Mouse (Mus musculus): ENCODE data around the gene Edem3. TPM values are rescaled to one million over a fixed set of nuclear protein-coding genes. Genes with fewer than 3 reads are reported as not detected.
"Not testable (repeated sequence)": the region's sequence is repeated elsewhere in the genome, so short reads cannot be mapped to it uniquely, and the experiment has no call there.

Gene Edem3
- polyA plus RNA-seq, 1 experiment from 2014 or later: 15.9 TPM

DNA sequence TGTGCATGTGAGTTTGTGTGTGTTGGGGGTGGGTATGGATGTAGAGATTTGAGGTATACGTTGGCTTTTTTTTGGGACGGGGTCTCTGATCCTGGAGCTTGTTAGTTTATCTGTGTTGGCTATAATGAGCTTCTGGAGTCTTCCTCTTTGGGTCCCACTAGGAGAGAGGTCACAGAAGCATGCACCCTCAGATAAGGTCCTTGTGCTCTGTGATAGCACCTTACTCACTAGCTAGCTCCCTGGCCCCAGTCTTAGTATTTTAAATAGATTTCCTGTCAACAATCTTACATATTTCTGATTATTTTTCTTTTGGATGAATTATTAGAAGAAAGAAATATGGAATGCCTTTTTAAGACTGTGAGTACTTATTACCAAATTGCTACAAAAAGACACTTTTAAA is 24.1 kb downstream of the Edem3 start:
- Histone ChIP-seq H3K9ac (no peak overlapping the region), H3K27ac (no peak overlapping the region), H3K36me3 (peaks cover 22% of the 10 kb centered on the region), H3K9me3 (no peaks in the 10 kb centered on the region), H3K4me2 (no peak overlapping the region), H3K4me3 (no peak overlapping the region), H3K4me1 (no peaks in the 10 kb centered on the region), H3K27me3 (no peaks in the 10 kb centered on the region)
- WGBS: 85% methylated on average over 2 of the region's 2 CpGs
- no peak for ATAC-seq (ENCODE audit: borderline replicate concordance, extremely low read depth, low FRiP score, low TSS enrichment)

DNA sequence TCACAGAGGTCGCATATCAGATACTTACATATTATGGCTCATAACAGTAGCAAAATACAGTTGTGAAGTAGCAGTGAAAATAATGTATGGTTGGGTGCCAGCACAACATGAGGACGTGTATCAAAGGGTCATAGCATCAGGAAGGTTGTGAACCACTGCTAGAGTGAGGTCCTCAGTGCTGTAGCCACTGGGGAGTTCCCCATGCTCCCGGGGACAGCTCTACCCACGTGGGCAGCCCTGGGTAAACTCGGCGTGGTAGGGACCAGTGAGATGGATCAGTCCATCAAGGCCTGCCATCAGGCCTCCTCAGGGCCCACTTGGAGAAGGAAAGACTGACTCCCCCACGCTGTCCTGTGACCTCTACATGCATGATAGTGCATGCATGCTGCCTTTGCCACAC is 26.3 kb downstream of the Edem3 start:
- H3K36me3 ChIP-seq: peaks cover 29% of the 10 kb centered on the region
- H3K27me3 ChIP-seq: no peaks in the 10 kb centered on the region
- no peaks in the 10 kb centered on the region for H3K9me3 ChIP-seq
- no peak overlapping the region for H3K9ac ChIP-seq
- ATAC-seq (ENCODE audit: borderline replicate concordance, extremely low read depth, low FRiP score, low TSS enrichment): no peak
- no peak overlapping the region for H3K4me3 ChIP-seq
- no peaks in the 10 kb centered on the region for H3K4me1 ChIP-seq
- H3K4me2 ChIP-seq: no peak overlapping the region
- H3K27ac ChIP-seq: no peak overlapping the region
- WGBS: 83% methylated on average over 7 of the region's 7 CpGs

DNA sequence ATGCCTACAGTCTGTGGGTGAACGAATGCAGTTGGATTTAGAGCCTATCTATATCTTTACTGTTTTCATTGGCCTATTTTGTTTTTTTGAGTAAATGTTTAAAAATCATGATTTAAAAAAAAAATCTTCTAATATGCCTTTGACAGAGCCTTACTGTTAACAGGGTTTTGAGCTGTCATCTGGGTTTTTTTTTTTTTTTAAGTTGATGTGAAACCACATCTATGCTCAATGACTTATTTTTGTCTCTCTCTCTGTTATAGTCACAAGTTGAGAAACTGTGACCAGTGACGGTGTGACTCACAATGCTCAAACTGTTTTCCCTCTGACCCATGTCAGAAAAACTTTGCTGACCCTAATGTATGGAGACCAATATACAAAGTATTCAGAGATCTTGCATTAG is 28.2 kb downstream of the Edem3 start:
- WGBS: 92% methylated on average over 2 of the region's 2 CpGs
- Histone ChIP-seq H3K36me3 (peaks cover 16% of the 10 kb centered on the region), H3K27ac (no peak overlapping the region), H3K9ac (no peak overlapping the region), H3K9me3 (no peaks in the 10 kb centered on the region), H3K27me3 (no peaks in the 10 kb centered on the region), H3K4me3 (no peak overlapping the region), H3K4me1 (no peaks in the 10 kb centered on the region), H3K4me2 (no peak overlapping the region)
- no peak for ATAC-seq (ENCODE audit: borderline replicate concordance, extremely low read depth, low FRiP score, low TSS enrichment)

DNA sequence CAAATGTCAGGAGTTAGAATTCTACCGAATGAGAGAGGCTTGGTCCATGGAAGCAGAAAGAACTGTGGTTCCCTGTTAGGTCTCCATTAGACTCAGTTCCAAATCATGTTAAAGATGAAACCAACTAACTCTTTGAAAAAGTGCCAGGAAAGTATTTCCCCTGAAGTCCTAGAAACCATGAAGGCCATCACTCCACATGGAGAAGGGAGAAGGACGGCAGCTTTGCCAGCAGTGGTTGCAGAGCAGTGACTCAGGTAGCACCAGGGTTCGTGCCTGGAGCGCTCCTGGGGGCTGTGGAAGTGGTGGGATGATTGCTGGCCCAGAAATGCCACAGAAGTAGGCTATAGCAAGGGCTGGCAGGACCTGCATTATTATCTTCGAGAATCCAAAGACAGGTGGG is 31.2 kb downstream of the Edem3 start:
- H3K4me1 ChIP-seq: no peaks in the 10 kb centered on the region
- H3K4me3 ChIP-seq: no peak overlapping the region
- no peak for ATAC-seq (ENCODE audit: borderline replicate concordance, extremely low read depth, low FRiP score, low TSS enrichment)
- no peak overlapping the region for H3K27ac ChIP-seq
- no peak overlapping the region for H3K4me2 ChIP-seq
- peaks cover 14% of the 10 kb centered on the region; the same call in 1 of the 2 replicates for H3K36me3 ChIP-seq
- H3K9ac ChIP-seq: no peak overlapping the region
- H3K27me3 ChIP-seq: no peaks in the 10 kb centered on the region
- H3K9me3 ChIP-seq: no peaks in the 10 kb centered on the region
- WGBS: 93% methylated on average over 5 of the region's 5 CpGs

DNA sequence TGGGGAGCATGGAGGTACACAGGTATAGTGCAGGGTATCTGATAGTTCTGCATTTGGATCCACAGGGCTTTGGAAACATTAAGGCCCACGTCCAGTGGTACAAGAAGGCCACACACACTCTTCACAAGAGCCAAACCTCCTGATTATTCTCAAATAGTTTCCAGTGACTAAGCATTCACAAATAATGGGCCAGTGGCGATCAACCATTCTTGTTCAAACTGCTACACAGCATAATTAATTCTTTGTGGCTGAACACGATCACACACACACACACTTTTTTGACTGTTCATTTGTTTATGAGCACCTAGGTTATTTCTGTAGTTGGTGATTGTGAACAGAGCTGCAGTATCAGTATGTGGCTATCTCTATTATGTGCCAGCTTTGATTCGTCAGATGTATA is 34.0 kb downstream of the Edem3 start:
- Histone ChIP-seq H3K27ac (no peak overlapping the region), H3K9ac (no peak overlapping the region), H3K4me2 (no peak overlapping the region), H3K36me3 (peaks cover 17% of the 10 kb centered on the region; the same call in 1 of the 2 replicates), H3K27me3 (no peaks in the 10 kb centered on the region), H3K9me3 (no peaks in the 10 kb centered on the region), H3K4me3 (no peak overlapping the region), H3K4me1 (no peaks in the 10 kb centered on the region)
- no peak for ATAC-seq (ENCODE audit: borderline replicate concordance, extremely low read depth, low FRiP score, low TSS enrichment)
- 80% methylated on average over 4 of the region's 4 CpGs for WGBS

DNA sequence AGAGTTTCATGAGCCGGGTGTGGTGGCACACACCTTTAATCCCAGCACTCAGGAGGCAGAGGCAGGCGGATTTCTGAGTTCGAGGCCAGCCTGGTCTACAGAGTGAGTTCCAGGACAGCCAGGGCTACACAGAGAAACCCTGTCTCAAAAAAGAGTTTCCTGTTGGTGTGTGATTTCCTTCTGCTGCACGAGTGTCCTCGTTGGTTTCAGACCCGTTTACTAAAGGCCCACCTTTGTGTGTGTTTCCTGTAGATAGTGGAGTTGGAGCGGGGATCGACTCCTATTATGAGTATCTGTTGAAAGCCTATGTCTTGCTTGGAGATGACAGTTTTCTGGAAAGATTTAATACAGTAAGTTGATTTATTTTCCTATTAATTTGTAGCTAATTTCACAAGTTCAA is 36.9 kb downstream of the Edem3 start:
- peaks cover 20% of the 10 kb centered on the region for H3K36me3 ChIP-seq
- not testable (repeated sequence) for H3K27me3 ChIP-seq; H3K4me1 ChIP-seq; H3K4me3 ChIP-seq; H3K9ac ChIP-seq; H3K27ac ChIP-seq; ATAC-seq (ENCODE audit: borderline replicate concordance, extremely low read depth, low FRiP score, low TSS enrichment); H3K4me2 ChIP-seq; H3K9me3 ChIP-seq
- WGBS: 79% methylated on average over 8 of the region's 8 CpGs

DNA sequence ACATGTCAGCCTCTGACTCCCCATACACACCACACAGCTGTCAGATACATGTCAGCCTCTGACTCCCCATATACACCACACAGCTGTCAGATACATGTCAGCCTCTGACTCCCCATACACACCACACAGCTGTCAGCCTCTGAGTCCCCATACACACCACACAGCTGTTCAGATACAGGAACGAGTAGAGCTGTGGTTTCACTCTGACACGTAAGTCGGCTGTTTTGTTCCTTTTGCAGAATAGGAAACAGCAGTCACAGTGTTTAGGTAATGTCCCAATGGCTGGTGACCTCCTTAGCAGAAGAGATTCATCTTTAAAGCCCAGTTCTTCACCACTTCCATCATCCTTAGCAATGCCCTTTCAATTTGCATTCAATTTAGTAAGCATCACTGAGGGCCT is 47.6 kb downstream of the Edem3 start:
- H3K4me3 ChIP-seq; ATAC-seq (ENCODE audit: borderline replicate concordance, extremely low read depth, low FRiP score, low TSS enrichment); H3K4me2 ChIP-seq; H3K4me1 ChIP-seq; H3K27ac ChIP-seq; H3K9ac ChIP-seq; H3K27me3 ChIP-seq; H3K9me3 ChIP-seq: not testable (repeated sequence)
- peaks cover 44% of the 10 kb centered on the region for H3K36me3 ChIP-seq
- 48% methylated on average over 3 of the region's 3 CpGs for WGBS

DNA sequence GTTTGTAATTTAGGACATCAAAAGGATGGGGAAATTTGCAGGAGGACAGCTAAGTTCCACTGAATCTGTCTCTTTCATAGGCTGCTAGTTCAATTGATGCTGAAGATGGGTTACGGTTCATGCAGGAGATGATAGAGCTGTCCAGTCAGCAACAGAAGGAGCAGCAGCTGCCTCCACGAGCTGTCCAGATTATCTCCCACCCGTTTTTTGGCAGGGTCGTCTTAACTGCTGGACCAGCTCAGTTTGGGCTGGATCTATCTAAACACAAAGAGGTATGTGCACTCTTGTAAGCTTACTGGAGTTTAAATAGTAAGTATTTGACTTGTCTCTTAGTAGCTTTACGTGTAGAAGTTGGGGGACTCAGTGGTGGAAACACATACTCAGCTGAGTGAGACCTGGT is 52.1 kb downstream of the Edem3 start:
- H3K9me3 ChIP-seq: no peaks in the 10 kb centered on the region
- H3K9ac ChIP-seq: no peak overlapping the region
- ATAC-seq (ENCODE audit: borderline replicate concordance, extremely low read depth, low FRiP score, low TSS enrichment): no peak
- 65% methylated on average over 5 of the region's 5 CpGs for WGBS
- H3K4me1 ChIP-seq: no peaks in the 10 kb centered on the region
- peaks cover 45% of the 10 kb centered on the region for H3K36me3 ChIP-seq
- H3K27me3 ChIP-seq: no peaks in the 10 kb centered on the region
- no peak overlapping the region for H3K4me3 ChIP-seq
- H3K27ac ChIP-seq: no peak overlapping the region
- H3K4me2 ChIP-seq: no peak overlapping the region

DNA sequence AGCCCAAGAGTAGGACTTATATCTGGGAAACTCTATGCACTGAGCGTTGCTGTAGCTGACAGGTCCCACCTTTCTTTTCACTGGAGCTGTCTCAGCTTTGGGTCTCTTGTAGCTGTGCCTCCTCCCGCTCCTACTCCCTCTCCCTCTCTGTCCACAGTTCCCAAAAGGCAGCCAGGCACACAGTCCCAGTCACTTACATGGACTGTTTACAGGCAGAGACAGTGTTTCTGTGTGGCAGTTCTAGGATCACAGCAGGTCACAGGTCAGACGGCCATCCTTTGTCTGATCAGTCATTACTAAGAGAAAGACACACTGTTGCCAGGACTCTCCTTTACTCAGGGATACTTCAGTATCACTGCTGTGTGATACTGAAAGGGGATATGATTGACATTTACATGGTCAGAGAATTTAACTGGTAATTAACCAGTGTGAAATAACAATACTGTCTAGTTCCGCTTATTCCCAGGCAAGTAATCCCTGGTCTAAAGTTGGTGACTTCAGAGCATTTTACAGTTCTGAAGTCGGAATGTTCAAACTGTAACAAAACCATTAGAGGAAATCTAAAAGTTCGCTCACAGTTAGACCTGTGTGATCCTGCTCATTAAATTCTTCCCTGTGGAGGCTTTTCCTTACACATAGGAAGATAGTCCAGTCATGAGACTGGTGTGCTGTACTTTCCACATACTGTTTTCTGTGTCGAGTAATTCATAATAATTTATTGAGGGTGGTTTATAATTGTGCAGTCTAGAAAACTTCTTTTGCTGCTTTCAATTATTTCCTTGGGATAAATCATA is 55.7 kb downstream of the Edem3 start:
- peaks cover 33% of the 10 kb centered on the region for H3K36me3 ChIP-seq
- no peak overlapping the region for H3K4me2 ChIP-seq

DNA sequence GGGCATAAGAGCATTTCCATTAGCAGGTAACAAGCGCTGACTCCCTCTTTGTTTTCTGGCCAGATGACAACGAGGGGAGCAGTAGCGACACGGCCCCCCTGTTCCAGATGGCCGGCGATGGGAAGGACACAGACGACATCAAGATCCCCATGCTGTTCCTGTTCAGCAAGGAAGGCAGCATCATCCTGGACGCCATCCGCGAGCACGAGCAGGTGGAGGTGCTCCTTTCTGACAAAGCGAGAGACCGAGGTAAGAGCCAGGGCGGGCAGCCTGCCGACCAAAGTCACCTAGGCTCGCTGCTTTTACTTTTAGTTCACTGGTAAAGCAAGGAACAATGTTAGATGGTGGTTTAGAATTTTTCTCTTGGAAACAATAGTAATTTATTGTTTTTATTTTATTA is 56.3 kb downstream of the Edem3 start:
- H3K9ac ChIP-seq: no peak overlapping the region
- WGBS: 90% methylated on average over 16 of the region's 16 CpGs
- H3K36me3 ChIP-seq: peaks cover 32% of the 10 kb centered on the region
- no peak overlapping the region for H3K4me3 ChIP-seq
- no peak overlapping the region for H3K4me2 ChIP-seq
- H3K27ac ChIP-seq: no peak overlapping the region
- no peak for ATAC-seq (ENCODE audit: borderline replicate concordance, extremely low read depth, low FRiP score, low TSS enrichment)
- H3K9me3 ChIP-seq: no peaks in the 10 kb centered on the region
- H3K4me1 ChIP-seq: no peaks in the 10 kb centered on the region
- no peaks in the 10 kb centered on the region for H3K27me3 ChIP-seq

More for the DNA sequence above, 55.7 kb downstream of the Edem3 start:
- Histone ChIP-seq H3K4me3 (no peak overlapping the region), H3K4me1 (no peaks in the 10 kb centered on the region), H3K27me3 (no peaks in the 10 kb centered on the region), H3K27ac (no peak overlapping the region), H3K9ac (no peak overlapping the region), H3K9me3 (no peaks in the 10 kb centered on the region)
- ATAC-seq (ENCODE audit: borderline replicate concordance, extremely low read depth, low FRiP score, low TSS enrichment): no peak
- 78% methylated on average over 7 of the region's 7 CpGs for WGBS

DNA sequence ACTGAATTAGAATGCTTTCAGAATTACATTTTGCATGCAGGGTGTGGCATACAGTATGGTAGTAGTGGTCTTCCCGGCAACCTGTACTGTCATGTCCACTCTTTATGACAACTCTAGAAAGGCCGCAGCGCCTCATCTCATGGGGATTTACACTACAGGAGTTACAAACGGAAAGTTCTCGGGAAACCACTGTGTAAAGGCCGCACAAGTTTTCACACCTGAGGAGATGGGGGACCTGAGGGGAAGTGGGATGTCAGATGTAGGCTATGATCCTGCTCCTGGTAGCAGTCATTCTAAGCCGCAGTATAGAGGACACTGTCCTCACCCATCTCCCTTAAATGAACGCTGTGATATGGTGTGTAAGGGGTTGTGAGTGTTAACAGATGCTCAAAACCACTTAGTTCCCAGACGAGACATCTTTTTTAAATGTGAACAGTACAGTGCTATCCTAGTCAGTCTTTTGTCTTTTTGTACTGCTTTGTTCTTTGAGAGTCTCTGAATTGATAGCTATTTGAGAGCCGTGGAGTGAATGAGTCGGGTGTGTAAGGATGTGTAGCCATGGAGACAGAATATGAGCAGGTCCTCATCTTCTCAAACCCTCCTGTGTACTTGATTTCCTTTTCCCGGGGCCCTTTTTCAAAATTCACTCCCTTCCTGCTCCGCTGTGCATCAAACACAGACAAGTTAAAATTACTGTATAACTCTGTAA is 57.0 kb downstream of the Edem3 start:
- Histone ChIP-seq H3K27me3 (no peaks in the 10 kb centered on the region), H3K9ac (no peak overlapping the region), H3K4me3 (no peak overlapping the region), H3K9me3 (no peaks in the 10 kb centered on the region), H3K4me1 (no peaks in the 10 kb centered on the region), H3K36me3 (peaks cover 28% of the 10 kb centered on the region), H3K27ac (no peak overlapping the region), H3K4me2 (no peak overlapping the region)
- WGBS: 89% methylated on average over 13 of the region's 13 CpGs
- no peak for ATAC-seq (ENCODE audit: borderline replicate concordance, extremely low read depth, low FRiP score, low TSS enrichment)

DNA sequence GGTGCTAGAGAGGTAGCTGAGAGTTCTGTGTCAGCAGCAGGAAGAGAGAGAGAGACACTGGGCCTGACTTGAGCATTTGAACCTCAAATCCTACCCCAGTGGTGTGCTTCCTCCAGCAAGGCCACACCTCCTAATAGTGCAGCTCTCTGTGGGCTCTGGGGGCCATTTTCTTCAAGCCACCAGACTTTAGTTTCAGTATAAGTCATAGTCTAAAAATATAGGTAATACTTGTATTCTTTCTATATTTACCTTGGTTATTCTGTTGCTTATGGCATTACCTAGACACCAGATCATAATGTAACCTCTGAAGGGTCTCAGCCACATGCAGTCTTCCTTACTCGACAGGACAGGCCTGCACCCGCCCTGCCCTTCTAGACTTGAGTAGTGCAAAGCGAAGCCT is 60.9 kb downstream of the Edem3 start:
- WGBS: 91% methylated on average over 3 of the region's 3 CpGs
- Histone ChIP-seq H3K9me3 (no peaks in the 10 kb centered on the region), H3K36me3 (peaks cover 26% of the 10 kb centered on the region)

More for the DNA sequence above, 60.9 kb downstream of the Edem3 start:
- Histone ChIP-seq H3K27ac (no peak overlapping the region), H3K4me1 (no peaks in the 10 kb centered on the region), H3K27me3 (no peaks in the 10 kb centered on the region), H3K4me3 (no peak overlapping the region), H3K9ac (no peak overlapping the region), H3K4me2 (no peak overlapping the region)
- ATAC-seq (ENCODE audit: borderline replicate concordance, extremely low read depth, low FRiP score, low TSS enrichment): no peak

Measured in lung, embryonic 15.5 days (tissue).